Comparison of ENCODE assay signal across 17 mouse cellular contexts in the genomic region with DNA sequence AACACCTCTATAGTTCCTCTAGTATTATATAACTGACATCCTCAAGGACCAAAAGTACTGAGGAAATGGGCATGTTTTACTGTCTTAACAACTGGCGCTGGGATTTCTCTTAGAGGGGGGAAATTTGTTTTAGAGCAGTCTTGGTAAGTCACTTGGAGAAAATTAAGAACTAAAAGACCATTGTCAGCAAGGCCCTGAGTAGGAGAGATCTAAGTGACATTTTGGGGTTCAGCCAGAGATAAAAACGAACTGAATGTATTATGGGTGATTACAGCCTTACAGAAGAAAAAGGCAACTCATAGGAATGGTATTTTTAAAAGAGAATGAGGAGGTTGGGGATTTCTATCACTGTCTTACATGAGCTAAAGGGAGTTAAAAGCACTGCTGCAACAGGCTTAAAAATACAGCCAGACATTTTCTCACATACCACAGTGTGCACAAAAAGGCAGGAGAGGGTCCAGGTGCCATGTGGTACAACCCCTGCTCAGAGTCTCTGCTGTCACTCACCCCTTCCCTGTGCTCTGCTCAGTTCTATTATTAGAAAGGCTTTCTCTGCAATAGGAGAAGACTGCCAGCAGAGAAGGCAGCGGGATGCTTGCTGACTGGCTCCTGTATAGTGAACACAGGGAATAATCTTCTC.
DNase-seq lines count a peak whose midpoint lies in the region; ATAC-seq lines count a peak whose summit lies in the region.
"Had no signal": no experiment of that assay in that cellular context is flagged by ENCODE, and none has a peak within 500 bp of the region (broad histone marks: within the 10 kb centered on the region; RNA-seq: fewer than 3 reads in every experiment).

No protein-coding gene starts in this region.

- H3K27me3 ChIP-seq in forebrain, embryonic 13.5 days = no peaks in the 10 kb centered on the region
- no peaks in the 10 kb centered on the region for H3K27me3 ChIP-seq in forebrain, embryonic 10.5 days (ENCODE audit: poor library complexity, severe bottlenecking)
- H3K27me3 ChIP-seq in hindbrain, embryonic 16.5 days (replicated peaks; ENCODE audit: control insufficient read depth, insufficient read depth, low read length) = no peaks in the 10 kb centered on the region
- no peaks in the 10 kb centered on the region for H3K27me3 ChIP-seq in hindbrain, embryonic 11.5 days (ENCODE audit: control insufficient read depth, insufficient read depth, low read length)
- H3K27me3 ChIP-seq: midbrain, embryonic 12.5 days; neural tube, embryonic 15.5 days; stomach, embryonic 15.5 days had no signal

- no peak overlapping the region for H3K9ac ChIP-seq in forebrain, embryonic 13.5 days
- no peak overlapping the region for H3K9ac ChIP-seq in hindbrain, embryonic 16.5 days (ENCODE audit: low read depth, low read length)
- no peak overlapping the region for H3K9ac ChIP-seq in hindbrain, embryonic 11.5 days (ENCODE audit: low read depth, low read length)
- H3K9ac ChIP-seq: midbrain, embryonic 12.5 days; neural tube, embryonic 15.5 days; stomach, embryonic 15.5 days had no signal

- H3K4me2 ChIP-seq in forebrain, embryonic 13.5 days = no peak overlapping the region
- no peak overlapping the region for H3K4me2 ChIP-seq in hindbrain, embryonic 16.5 days (ENCODE audit: low read length)
- H3K4me2 ChIP-seq in hindbrain, embryonic 11.5 days (replicated peaks; ENCODE audit: low read depth, low read length) = no peak overlapping the region
- H3K4me2 ChIP-seq: liver, embryonic 11.5 days; midbrain, embryonic 12.5 days; neural tube, embryonic 15.5 days; stomach, embryonic 15.5 days had no signal

- no peak overlapping the region for H3K27ac ChIP-seq in forebrain, embryonic 13.5 days
- H3K27ac ChIP-seq in forebrain, embryonic 10.5 days = no peak overlapping the region
- H3K27ac ChIP-seq in hindbrain, embryonic 16.5 days (ENCODE audit: low read depth, low read length) = no peak overlapping the region
- H3K27ac ChIP-seq in hindbrain, embryonic 11.5 days (ENCODE audit: low read depth, low read length) = no peak overlapping the region
- H3K27ac ChIP-seq: midbrain, embryonic 12.5 days; neural tube, embryonic 15.5 days; stomach, embryonic 15.5 days had no signal

- peaks cover 9% of the 10 kb centered on the region for H3K4me1 ChIP-seq in forebrain, embryonic 13.5 days
- no peaks in the 10 kb centered on the region for H3K4me1 ChIP-seq in forebrain, embryonic 10.5 days
- no peaks in the 10 kb centered on the region for H3K4me1 ChIP-seq in hindbrain, embryonic 16.5 days (ENCODE audit: control insufficient read depth, insufficient read depth, low read depth, low read length)
- H3K4me1 ChIP-seq in hindbrain, embryonic 11.5 days (replicated peaks; ENCODE audit: control insufficient read depth, insufficient read depth, low read length) = no peaks in the 10 kb centered on the region
- H3K4me1 ChIP-seq: midbrain, embryonic 12.5 days; neural tube, embryonic 15.5 days; stomach, embryonic 15.5 days had no signal

- 46% methylated on average over 3 of the region's 3 CpGs for WGBS in forebrain, embryonic 13.5 days
- WGBS in forebrain, embryonic 10.5 days = 72% methylated on average over 3 of the region's 3 CpGs
- WGBS in hindbrain, embryonic 16.5 days = 60% methylated on average over 3 of the region's 3 CpGs
- 71% methylated on average over 3 of the region's 3 CpGs for WGBS in hindbrain, embryonic 11.5 days

- ATAC-seq in forebrain, embryonic 13.5 days = peak; percentile 90
- ATAC-seq in hindbrain, embryonic 16.5 days = peak; percentile 42; the same call in 1 of the 2 replicates
- no peak for ATAC-seq in hindbrain, embryonic 11.5 days (ENCODE audit: low FRiP score)

- no peaks in the 10 kb centered on the region for H3K9me3 ChIP-seq in forebrain, embryonic 13.5 days (replicated peaks)
- no peaks in the 10 kb centered on the region for H3K9me3 ChIP-seq in forebrain, embryonic 10.5 days
- H3K9me3 ChIP-seq in hindbrain, embryonic 16.5 days (ENCODE audit: control insufficient read depth, low read length) = no peaks in the 10 kb centered on the region
- H3K9me3 ChIP-seq in hindbrain, embryonic 11.5 days (ENCODE audit: control insufficient read depth, low read length) = no peaks in the 10 kb centered on the region
- H3K9me3 ChIP-seq: midbrain, embryonic 12.5 days; neural tube, embryonic 15.5 days; stomach, embryonic 15.5 days had no signal

- H3K4me3 ChIP-seq in forebrain, embryonic 13.5 days = no peak overlapping the region
- no peak overlapping the region for H3K4me3 ChIP-seq in forebrain, embryonic 10.5 days
- H3K4me3 ChIP-seq in hindbrain, embryonic 16.5 days (ENCODE audit: low read length) = no peak overlapping the region
- no peak overlapping the region for H3K4me3 ChIP-seq in hindbrain, embryonic 11.5 days (ENCODE audit: low read depth, low read length)
- H3K4me3 ChIP-seq: erythroblast, embryonic 14.5 days; midbrain, embryonic 12.5 days; neural tube, embryonic 15.5 days; stomach, embryonic 15.5 days had no signal

- no peak for DNase-seq in forebrain, embryonic 10.5 days (ENCODE audit: extremely low spot score, low spot score)
- DNase-seq in hindbrain, embryonic 11.5 days (ENCODE audit: low spot score) = no peak
- DNase-seq in right cerebral cortex, adult 2 months (ENCODE audit: low spot score in 2 of 2) = peak; percentile 10 to 26
- no peak for DNase-seq in right cerebral cortex, postnatal 25 days
- DNase-seq in right cerebral cortex, postnatal 4 days = peak; percentile 8
- DNase-seq in lung, postnatal 36 days = no peak
- DNase-seq: adrenal gland, postnatal 14 days; kidney, adult 9 months; lung, postnatal 10 days; thymus, postnatal 25 days had no signal

- H3K36me3 ChIP-seq in forebrain, embryonic 13.5 days (ENCODE audit: poor library complexity, severe bottlenecking) = no peaks in the 10 kb centered on the region
- no peaks in the 10 kb centered on the region for H3K36me3 ChIP-seq in forebrain, embryonic 10.5 days (replicated peaks)
- H3K36me3 ChIP-seq in hindbrain, embryonic 16.5 days (ENCODE audit: control insufficient read depth, insufficient read depth, low read length) = no peaks in the 10 kb centered on the region
- H3K36me3 ChIP-seq in hindbrain, embryonic 11.5 days (ENCODE audit: control insufficient read depth, insufficient read depth, low read length) = no peaks in the 10 kb centered on the region
- H3K36me3 ChIP-seq: midbrain, embryonic 12.5 days; neural tube, embryonic 15.5 days; stomach, embryonic 15.5 days had no signal

Comparison
In these comparisons a context has a peak if more than half of its experiments do, and no peak if none do; other contexts are left out.
1. DNase-seq: peak in right cerebral cortex, adult 2 months (2 of 2) and right cerebral cortex, postnatal 4 days (single experiment); none in forebrain, embryonic 10.5 days (single experiment), hindbrain, embryonic 11.5 days (single experiment), right cerebral cortex, postnatal 25 days (single experiment) and lung, postnatal 36 days (single experiment).